Mouse (Mus musculus) bone marrow, adult 2 months (tissue): ENCODE data around the gene Lin28b. TPM values are rescaled to one million over a fixed set of nuclear protein-coding genes. Genes with fewer than 3 reads are reported as not detected.

Source experiments
- H3K27ac ChIP-seq: fragments of 200-500 bp; 2 replicates; pipeline ENCODE4 v1.5.1; 2012; ENCODE audit warnings: low read depth, mild to moderate bottlenecking, control low read depth, inconsistent platforms, low read length; ENCODE audit not compliant: control insufficient read depth, poor library complexity, insufficient read depth
- H3K4me1 ChIP-seq: fragments of 200-500 bp; 2 replicates; pipeline ENCODE4 v1.6.1; 2011; ENCODE audit warnings: low read length; ENCODE audit not compliant: control insufficient read depth, insufficient read depth
- H3K4me3 ChIP-seq: fragments of 200-500 bp; replicated peaks from 2 replicates; pipeline ENCODE3; 2011; ENCODE audit warnings: mild to moderate bottlenecking, low read depth, low read length, control low read depth; ENCODE audit not compliant: control insufficient read depth
- CTCF ChIP-seq: fragments of 200-500 bp; IDR thresholded peaks from 2 replicates; pipeline ENCODE4 v1.5.1; 2011; ENCODE audit warnings: low read length, control low read depth; ENCODE audit not compliant: control insufficient read depth, insufficient read depth
- POLR2A ChIP-seq: fragments of 200-500 bp; IDR thresholded peaks from 2 replicates; pipeline ENCODE4 v1.6.1; 2011; ENCODE audit warnings: low read depth, mild to moderate bottlenecking, control low read depth, low read length, borderline replicate concordance; ENCODE audit not compliant: control insufficient read depth
- WGBS: fragments of 180-500 bp; shearing (Covaris S2); methylation state at CpG from one replicate; pipeline ENCODE4 v1.1.7; 2018; 5-methylcytosine and 5-hydroxymethylcytosine counted together
- polyA plus RNA-seq: library from polyadenylated mRNA; stranded (reverse); fragments of >200 nt; gene quantifications from 2 replicates; pipeline ENCODE4 v1.2.4, GENCODE M21; 2011; ENCODE audit warnings: low replicate concordance; ENCODE audit not compliant: missing spikeins, insufficient read depth, insufficient read length

Gene Lin28b
- polyA plus RNA-seq = 0.40 TPM in 1 of 2 replicates, not detected in the other

GRCm38 (mm10) chr10:45485761-45486602 is at the start of gene Lin28b:
Gene Lin28b, minus strand, starts transcription at chr10:45486395.
- peak within 1 kb of the TSS; percentile 9; the same call in 1 of the 2 replicates for H3K27ac ChIP-seq
- H3K4me1 ChIP-seq = no peaks in the 10 kb centered on the region
- 2% methylated on average over 115 of the region's 139 CpGs for WGBS
- TF ChIP-seq POLR2A (no peak), CTCF (no peak)
- H3K4me3 ChIP-seq = no peak within 1 kb of the TSS

- no peaks in the 10 kb centered on the region for H3K4me1 ChIP-seq
- WGBS = 54% methylated on average over 2 of the region's 2 CpGs
- no peak overlapping the region for H3K4me3 ChIP-seq
- no peak for TF ChIP-seq POLR2A
- TF ChIP-seq CTCF = no peak
- H3K27ac ChIP-seq = no peak overlapping the region
These were observed 25.6 kb upstream of the Lin28b start for GRCm38 (mm10) chr10:45511764-45512163.

- 74% methylated on average over 3 of the region's 3 CpGs for WGBS
These were observed 24.5 kb upstream of the Lin28b start for GRCm38 (mm10) chr10:45510662-45511061.

GRCm38 (mm10) chr10:45500259-45500658 is 14.1 kb upstream of the Lin28b start:
- H3K4me3 ChIP-seq = no peak overlapping the region
- no peaks in the 10 kb centered on the region for H3K4me1 ChIP-seq
- 79% methylated on average over 1 of the region's 1 CpGs for whole genome bisulfite sequencing
- TF ChIP-seq POLR2A (no peak), CTCF (no peak)
- H3K27ac ChIP-seq = no peak overlapping the region

More at GRCm38 (mm10) chr10:45510662-45511061, 24.5 kb upstream of the Lin28b start:
- no peaks in the 10 kb centered on the region for H3K4me1 ChIP-seq
- TF ChIP-seq CTCF = no peak
- no peak for TF ChIP-seq POLR2A
- H3K27ac ChIP-seq = no peak overlapping the region
- no peak overlapping the region for H3K4me3 ChIP-seq

GRCm38 (mm10) chr10:45486603-45486946 is 380 bp upstream of the Lin28b start:
- Histone ChIP-seq H3K27ac (peak overlapping the region; percentile 9; the same call in 1 of the 2 replicates), H3K4me1 (no peaks in the 10 kb centered on the region), H3K4me3 (no peak overlapping the region)
- WGBS = 1% methylated on average over 40 of the region's 40 CpGs
- TF ChIP-seq CTCF = no peak
- no peak for TF ChIP-seq POLR2A

GRCm38 (mm10) chr10:45485226-45485760 is 902 bp downstream of the Lin28b start:
- Histone ChIP-seq H3K4me3 (no peak overlapping the region), H3K4me1 (no peaks in the 10 kb centered on the region), H3K27ac (no peak overlapping the region)
- WGBS = 3% methylated on average over 32 of the region's 32 CpGs
- TF ChIP-seq CTCF (no peak), POLR2A (no peak)

GRCm38 (mm10) chr10:45483210-45483609 is 3.0 kb downstream of the Lin28b start:
- Histone ChIP-seq H3K4me1 (no peaks in the 10 kb centered on the region), H3K27ac (no peak overlapping the region), H3K4me3 (no peak overlapping the region)
- 45% methylated on average over 2 of the region's 2 CpGs for WGBS
- TF ChIP-seq POLR2A (no peak), CTCF (no peak)

- TF ChIP-seq POLR2A (no peak), CTCF (no peak)
- H3K27ac ChIP-seq = no peak overlapping the region
- no peak overlapping the region for H3K4me3 ChIP-seq
- no peaks in the 10 kb centered on the region for H3K4me1 ChIP-seq
- WGBS = 1% methylated on average over 21 of the region's 21 CpGs
These were observed 12.4 kb downstream of the Lin28b start for GRCm38 (mm10) chr10:45473663-45474333.
